Mouse (Mus musculus) cerebellum, postnatal 36 days (tissue): ENCODE data around the gene Olfr70.

Source experiments
- DNase-seq, 2 experiments: peaks; one replicate each; pipeline ENCODE4 v3.0.0; 2021 to 2022; ENCODE audit warnings: mixed read lengths in 2 of 2

The Olfr70 gene

GRCm38 (mm10) chr4:43653161-43654015 lies 47.2 kb downstream of the Olfr70 start, which contains the start of gene Spag8:
Gene Spag8, minus strand, starts transcription at chr4:43653594.
- no peak for DNase-seq

GRCm38 (mm10) chr4:43652726-43653125 lies 47.9 kb downstream of the Olfr70 start:
- DNase-seq = no peak

DNA sequence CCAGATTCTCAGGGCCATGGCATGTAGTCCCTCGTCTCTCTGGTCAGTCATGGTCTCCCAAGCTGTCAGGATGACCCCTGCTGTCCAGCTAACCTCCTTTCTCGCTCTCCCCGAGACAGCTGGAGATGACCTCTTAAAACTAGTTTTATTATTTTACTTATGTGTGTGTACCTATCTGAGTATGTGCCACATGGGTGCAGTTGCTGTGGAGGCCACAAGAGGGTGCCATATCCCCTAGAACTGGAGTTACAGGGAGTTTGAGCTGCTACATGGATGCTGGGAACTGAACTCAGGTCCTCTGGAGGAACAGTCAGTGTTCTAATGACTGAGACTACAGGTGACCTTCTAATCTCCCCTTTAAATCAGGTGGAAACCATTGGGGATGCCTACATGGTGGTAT lies 50.8 kb downstream of the Olfr70 start:
- DNase-seq = no peak
